Mouse (Mus musculus) brown adipose tissue, adult 24 weeks (tissue): ENCODE data around the gene Cep112. TPM values are rescaled to one million over a fixed set of nuclear protein-coding genes. Genes with fewer than 3 reads are reported as not detected.
"Not testable (repeated sequence)": the region's sequence is repeated elsewhere in the genome, so short reads cannot be mapped to it uniquely, and the experiment has no call there.

Source experiments
- H3K27ac ChIP-seq: fragments of 200-500 bp; replicated peaks from 2 replicates; pipeline ENCODE4 v1.5.1; 2012; ENCODE audit warnings: low read depth, mild to moderate bottlenecking, low read length
- H3K4me1 ChIP-seq: fragments of 200-500 bp; 2 replicates; pipeline ENCODE4 v1.6.1; 2012; ENCODE audit warnings: low read length, mixed read lengths; ENCODE audit not compliant: control insufficient read depth, insufficient read depth, insufficient read length
- H3K4me3 ChIP-seq: fragments of 200-500 bp; 2 replicates; pipeline ENCODE4 v1.5.1; 2012; ENCODE audit warnings: low read depth, mild to moderate bottlenecking, low read length, moderate library complexity; ENCODE audit not compliant: insufficient read depth
- polyA plus RNA-seq: library from polyadenylated mRNA; stranded (reverse); fragments of >200 nt; gene quantifications from 2 replicates; pipeline ENCODE4 v1.2.4, GENCODE M21; 2012; ENCODE audit not compliant: missing spikeins, insufficient read depth, insufficient read length

Gene Cep112
- polyA plus RNA-seq, 1 experiment: 4.0 TPM

DNA sequence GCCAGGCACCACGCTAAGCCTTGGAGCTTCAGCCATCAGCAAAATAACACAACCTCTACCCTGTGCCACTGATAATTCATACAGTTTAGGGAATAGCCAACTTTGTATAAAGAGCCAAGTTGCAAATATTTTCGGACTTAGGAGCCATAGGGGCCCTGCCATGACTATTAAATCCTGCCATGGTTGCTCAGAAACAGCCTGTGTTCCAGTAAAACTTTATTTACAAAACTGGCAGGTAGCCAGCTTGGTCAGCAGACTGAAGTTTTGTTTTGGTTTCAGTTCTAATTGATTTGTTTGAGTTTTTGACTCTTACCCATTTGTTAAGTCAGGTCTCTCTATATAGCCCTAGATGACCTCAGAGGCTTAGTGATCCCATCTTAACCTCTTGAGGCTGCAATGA is 421.0 kb downstream of the Cep112 start:
- no peaks in the 10 kb centered on the region for H3K4me1 ChIP-seq
- H3K27ac ChIP-seq: peak overlapping the region; percentile 12; the same call in 1 of the 2 replicates
- H3K4me3 ChIP-seq: 0 out of 2 replicates have a peak overlapping the region, but pooled peaks have one; percentile 8

DNA sequence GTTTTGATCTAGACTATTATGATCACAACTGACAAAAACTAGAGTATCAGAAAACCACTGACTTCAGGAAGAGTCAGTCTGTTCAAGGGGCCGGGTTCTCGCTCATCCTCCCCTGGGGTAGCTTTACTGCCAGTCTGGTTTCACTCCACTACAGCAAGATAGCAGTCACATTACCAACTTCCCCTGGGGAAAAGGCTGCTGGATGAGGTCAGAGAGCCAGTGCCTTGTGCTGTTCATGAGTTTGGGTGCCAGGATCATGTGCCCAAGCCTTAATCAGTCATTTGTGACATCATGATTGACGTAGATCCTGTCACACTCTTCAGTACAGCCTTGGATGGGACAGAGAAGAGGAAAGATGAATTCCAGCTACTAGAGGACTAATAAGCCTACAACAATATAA is 421.5 kb downstream of the Cep112 start:
- Histone ChIP-seq H3K27ac (no peak overlapping the region), H3K4me3 (no peak overlapping the region), H3K4me1 (no peaks in the 10 kb centered on the region)

DNA sequence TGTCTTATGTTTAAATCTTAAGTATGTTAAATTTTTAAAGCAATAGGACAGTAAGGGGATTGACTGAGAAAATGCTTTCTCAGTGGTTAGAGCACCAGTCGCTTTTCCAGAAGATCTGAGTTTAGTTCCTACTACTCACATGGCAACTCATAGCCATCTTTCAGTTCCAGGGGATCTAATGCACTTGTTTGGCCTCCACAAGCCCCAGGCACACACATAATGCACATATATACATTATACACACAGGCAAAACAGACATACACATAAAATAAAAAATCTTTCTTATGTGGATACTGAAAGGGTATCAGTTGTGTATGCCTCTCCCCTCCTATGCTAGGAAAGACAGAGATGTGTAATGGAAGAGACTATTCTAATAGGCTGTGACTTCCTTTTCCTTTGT is 426.8 kb downstream of the Cep112 start:
- Histone ChIP-seq H3K4me1 (no peaks in the 10 kb centered on the region), H3K27ac (no peak overlapping the region), H3K4me3 (no peak overlapping the region)

DNA sequence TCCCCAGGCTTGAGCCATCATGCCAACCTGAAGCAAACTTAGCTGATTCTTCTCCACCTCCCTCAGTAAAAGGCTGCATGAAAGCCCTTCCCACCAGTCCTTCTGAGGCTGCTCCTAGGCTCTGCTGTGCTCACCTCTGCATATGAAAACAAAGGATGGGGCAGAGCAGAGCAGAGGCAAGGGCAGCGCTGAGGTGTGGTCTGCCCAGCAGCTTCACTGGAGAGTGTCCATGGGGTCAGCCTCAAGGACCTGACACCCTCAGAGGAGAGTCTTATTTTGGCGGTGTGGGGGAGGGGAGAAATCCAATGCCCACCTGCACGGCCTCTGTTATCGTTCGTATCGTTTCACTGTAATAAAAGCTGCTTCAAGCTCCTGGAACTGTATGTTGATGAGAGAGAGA is 432.3 kb downstream of the Cep112 start:
- Histone ChIP-seq H3K4me1 (peaks cover 3% of the 10 kb centered on the region; the same call in 1 of the 2 replicates), H3K27ac (no peak overlapping the region), H3K4me3 (no peak overlapping the region)

DNA sequence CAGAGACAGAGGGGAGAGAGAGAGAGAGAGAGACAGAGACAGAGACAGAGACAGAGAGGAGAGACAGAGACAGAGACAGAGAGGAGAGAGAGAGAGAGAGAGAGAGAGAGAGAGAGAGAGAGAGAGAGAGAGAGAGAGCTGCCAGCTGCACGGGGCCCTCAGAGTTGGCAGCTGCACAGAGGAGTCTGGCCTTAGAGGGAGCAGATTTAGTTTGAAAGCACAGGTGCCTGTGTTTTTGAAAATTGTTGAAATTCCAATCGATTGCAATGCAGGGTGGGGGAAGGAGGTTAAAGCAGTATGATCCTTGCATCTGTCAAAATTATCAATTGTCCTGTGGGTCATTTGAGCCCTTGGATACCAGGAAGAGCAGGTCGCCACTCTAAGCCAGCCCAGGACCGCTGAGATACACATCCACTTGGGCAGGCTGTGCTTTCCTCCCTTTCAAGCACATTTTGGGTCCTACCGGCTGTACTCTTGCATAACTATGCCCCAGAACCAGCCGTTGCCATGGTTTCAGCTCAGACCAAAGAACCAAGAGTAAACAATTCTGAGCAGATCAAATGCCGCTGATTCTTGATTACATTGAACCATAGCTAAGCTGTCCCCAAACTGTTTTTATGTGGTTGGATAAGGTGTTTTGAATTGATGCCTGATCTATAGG is 432.8 kb downstream of the Cep112 start:
- no peak overlapping the region for H3K27ac ChIP-seq
- H3K4me3 ChIP-seq: no peak overlapping the region
- H3K4me1 ChIP-seq: peaks cover 3% of the 10 kb centered on the region; the same call in 1 of the 2 replicates

DNA sequence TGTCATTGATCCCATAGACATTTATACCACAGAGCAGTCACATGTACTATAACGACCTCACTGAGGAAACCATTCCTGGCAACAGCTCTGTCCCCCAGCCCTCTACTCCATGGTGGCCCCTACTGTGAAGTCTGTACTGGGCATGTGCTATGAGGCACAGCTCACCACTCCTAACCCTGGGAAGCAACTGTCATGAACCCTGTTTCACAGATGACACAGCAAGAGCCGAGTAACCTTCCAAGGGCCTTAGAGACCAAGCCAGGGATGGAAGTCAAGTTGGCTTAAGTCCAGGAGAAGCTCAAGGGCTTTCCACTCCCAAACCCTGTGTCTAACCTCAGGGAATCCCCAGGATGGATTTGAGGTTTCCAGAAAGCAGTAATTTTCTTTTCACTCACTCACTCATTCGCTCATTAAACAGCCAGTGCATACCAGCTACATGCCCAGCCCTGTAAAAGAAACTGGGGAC is 433.4 kb downstream of the Cep112 start:
- Histone ChIP-seq H3K4me3 (no peak overlapping the region), H3K27ac (no peak overlapping the region), H3K4me1 (peaks cover 3% of the 10 kb centered on the region; the same call in 1 of the 2 replicates)

DNA sequence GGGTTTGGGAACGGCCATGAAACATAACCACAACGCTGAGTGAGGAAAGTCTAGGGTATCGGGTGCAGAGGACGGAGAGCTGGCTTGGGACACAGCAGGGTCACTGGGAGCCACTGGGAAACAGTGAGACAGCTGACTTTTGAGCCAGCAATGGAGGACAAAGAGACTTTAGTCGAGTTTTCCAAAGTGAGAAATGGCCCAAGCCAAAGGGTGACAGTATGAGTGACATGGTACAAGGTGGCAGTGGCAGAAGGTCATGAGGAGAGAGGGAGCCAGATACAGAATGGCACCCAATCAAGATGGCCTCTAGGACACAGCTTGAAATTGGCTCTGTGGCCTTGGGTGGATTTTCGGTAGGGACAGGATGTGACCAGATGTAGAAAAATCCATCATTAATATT is 433.9 kb downstream of the Cep112 start:
- no peak overlapping the region for H3K4me3 ChIP-seq
- no peak overlapping the region for H3K27ac ChIP-seq
- H3K4me1 ChIP-seq: peaks cover 3% of the 10 kb centered on the region; the same call in 1 of the 2 replicates

DNA sequence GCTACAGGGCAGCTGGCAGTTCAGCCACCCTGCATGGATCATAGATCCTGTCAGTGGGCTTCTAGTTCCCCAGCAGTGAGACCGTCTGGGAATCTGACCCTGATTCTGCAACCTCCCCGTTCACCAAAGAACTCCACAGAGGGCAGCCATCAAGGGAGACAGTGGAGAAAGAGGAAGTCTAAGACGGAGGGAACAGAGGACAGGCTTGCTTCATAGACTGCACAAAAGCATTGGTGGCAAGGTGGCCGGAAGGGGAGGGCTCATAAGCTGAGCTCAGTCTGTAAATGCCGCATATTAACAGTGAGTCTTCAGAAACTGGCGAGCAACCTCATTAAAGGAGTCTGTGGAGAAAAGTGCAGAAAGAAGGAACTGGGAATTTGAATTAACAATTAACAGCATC is 437.4 kb downstream of the Cep112 start:
- Histone ChIP-seq H3K27ac (no peak overlapping the region), H3K4me3 (no peak overlapping the region), H3K4me1 (peaks cover 3% of the 10 kb centered on the region; the same call in 1 of the 2 replicates)

DNA sequence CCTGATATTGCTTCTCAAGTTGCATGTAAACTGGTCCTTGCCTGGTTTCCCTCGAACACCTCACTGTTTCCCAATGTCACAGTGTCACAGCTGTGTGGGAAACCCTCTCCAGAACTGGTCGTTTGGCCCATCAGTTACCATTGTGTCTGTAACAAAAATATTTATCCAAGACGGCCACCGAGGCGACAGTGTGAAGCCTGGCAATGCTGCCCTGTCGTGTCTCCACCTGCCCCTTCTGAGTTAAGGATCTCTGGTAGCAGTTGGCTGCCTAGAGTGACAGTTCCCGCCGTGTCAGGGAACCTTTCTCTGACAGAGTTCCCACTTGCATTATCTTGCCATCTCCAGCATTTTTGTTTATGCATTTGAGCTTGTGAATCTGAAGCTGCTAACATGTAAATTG is 440.8 kb downstream of the Cep112 start:
- Histone ChIP-seq H3K4me1 (no peaks in the 10 kb centered on the region), H3K27ac (no peak overlapping the region), H3K4me3 (no peak overlapping the region)

DNA sequence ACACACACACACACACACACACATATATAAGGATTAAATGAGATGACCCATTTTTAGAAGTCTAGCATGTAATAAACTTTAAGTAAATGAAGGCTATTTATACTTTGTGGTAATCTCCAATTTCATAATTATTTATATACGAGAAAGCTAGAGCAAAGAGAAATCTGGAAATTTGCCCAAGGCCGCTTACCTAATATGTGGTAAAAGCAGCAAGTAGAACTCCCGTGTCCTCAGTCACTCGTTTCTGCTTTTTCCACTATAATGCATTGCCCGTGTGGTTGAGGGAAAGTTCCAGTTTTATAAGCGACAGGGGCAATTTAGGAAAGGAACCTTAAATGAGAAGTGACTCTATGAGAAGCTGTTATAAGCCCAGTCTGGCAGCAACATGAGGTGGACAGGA is 442.5 kb downstream of the Cep112 start:
- no peaks in the 10 kb centered on the region for H3K4me1 ChIP-seq
- no peak overlapping the region for H3K4me3 ChIP-seq
- no peak overlapping the region for H3K27ac ChIP-seq

DNA sequence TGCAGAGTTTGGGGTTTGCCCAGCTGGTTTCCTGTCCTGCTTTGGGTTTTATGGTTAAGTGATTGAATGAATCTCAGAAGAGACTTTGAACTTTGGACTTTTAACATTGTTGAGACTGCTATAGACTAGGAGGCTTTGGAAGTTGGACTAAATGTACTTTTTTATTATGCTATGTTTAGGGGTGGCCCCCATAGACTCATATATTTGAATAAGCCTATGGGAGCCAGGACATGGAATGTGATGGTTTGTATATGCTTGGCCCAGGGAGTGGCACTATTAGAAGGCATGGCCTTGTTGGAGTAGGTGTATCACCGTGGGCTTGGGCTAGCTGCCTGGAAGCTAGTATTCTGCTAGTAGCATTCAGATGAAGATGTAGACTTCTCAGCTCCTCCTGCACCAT is 446.3 kb downstream of the Cep112 start:
- H3K4me1 ChIP-seq, H3K27ac ChIP-seq, H3K4me3 ChIP-seq: not testable (repeated sequence)

DNA sequence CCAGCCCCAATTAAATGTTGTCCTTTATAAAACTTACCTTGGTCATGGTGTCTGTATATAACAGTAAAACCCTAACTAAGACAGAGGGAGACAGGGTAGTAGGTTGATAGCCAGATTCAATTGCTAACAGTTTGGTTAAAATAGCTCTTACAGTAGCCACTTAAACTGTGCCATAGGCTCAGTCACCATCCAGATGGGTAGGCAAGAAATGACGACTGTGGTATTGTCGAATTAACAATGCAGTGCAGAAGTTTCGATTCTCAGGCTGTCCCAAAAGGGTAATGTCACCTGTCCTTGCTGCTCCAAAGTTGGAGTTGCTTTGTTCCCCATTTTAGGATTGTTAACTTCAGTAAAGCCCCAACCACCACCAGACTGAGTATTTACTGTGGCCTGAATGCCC is 446.8 kb downstream of the Cep112 start:
- Histone ChIP-seq H3K4me1 (no peaks in the 10 kb centered on the region), H3K27ac (no peak overlapping the region), H3K4me3 (no peak overlapping the region)

DNA sequence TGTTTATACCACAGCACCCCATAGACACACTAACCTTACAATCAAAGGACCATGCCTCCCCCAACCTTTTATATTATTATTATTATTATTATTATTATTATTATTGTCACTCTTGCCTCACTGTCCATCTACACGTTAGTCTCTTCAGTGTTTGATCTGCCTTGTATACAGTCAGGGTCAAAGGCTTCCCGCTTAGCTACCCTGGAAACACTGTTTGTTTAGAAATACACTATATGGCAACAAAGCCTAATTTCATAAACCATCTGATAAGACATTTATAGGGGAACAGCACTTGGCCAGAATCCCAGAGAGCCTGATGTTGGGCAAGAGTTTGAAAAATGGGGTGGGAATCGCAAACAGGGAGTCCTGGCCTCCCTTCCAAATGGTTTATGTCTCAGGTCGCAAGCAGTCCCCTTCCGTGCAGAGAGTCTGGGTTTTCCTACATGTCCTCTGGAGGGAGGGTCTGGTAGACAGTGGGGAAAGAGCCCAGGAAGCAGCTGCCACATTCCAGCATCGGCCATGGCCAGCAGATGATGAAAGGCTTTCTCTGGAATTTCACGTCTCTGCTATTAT is 451.7 kb downstream of the Cep112 start:
- H3K4me3 ChIP-seq: no peak overlapping the region
- no peak overlapping the region for H3K27ac ChIP-seq
- H3K4me1 ChIP-seq: no peaks in the 10 kb centered on the region

DNA sequence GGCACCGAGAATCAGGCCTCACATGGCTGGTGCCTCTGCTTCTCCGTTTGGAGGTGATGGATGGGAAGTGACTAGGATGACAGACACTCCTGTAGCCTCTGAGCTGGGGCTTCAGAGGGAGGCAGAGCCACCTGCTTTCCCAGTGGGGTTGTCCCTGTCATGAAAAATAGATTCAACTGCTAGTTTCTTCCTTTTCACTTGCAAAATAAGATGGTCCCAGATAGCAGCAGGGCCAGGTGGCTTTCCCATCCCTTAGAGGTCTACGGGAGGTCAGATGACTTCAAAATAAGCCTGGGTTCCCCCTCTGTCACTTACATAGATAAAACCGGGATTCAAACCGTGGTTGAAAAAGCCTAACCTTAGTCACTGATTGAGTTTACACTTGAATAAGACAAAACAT is 452.5 kb downstream of the Cep112 start:
- no peaks in the 10 kb centered on the region for H3K4me1 ChIP-seq
- H3K27ac ChIP-seq: no peak overlapping the region
- no peak overlapping the region for H3K4me3 ChIP-seq

DNA sequence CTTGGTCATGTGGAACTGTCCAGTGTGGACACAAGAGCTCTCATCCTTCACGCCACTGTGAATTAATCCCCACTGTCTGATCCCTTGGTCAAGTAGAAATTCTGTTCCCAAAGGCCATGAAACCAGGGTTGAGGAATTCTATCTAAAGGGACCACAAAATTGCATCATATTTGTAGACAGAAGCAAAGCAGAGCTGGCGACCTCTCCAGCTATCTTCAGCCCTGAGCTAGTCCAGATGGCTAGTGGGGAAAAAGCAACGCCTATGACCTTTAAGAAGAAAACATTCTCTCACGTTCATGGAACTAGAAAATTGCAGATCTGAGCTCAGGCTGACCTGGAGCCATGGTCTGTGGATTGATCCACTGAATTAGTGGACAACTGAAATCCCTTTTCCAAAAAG is 455.6 kb downstream of the Cep112 start:
- Histone ChIP-seq H3K4me3 (no peak overlapping the region), H3K4me1 (no peaks in the 10 kb centered on the region)

DNA sequence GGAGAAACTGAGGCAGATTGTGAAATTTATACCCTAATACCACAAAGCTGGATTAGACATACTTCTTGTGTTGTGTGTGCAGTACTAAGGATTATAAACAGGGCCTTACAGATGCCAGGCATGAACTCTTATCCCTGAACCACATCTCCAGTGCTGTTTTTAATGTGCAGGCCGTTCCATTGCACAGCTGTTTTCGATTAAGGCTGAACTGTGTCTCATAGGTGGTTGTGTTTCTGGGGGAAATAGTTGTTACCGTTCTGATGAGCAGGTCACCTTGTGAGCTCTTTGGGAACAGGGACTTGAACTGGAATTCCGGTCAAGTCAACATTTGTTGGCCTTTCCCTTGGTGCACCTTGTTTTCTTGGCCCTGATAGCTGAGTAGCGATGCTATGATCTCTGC is 456.7 kb downstream of the Cep112 start:
- H3K4me1 ChIP-seq: no peaks in the 10 kb centered on the region
- no peak overlapping the region for H3K27ac ChIP-seq
- H3K4me3 ChIP-seq: no peak overlapping the region

More for the DNA sequence above, 455.6 kb downstream of the Cep112 start:
- no peak overlapping the region for H3K27ac ChIP-seq
